ENCODE assay signal across 23 mouse cellular contexts in the genomic region with DNA sequence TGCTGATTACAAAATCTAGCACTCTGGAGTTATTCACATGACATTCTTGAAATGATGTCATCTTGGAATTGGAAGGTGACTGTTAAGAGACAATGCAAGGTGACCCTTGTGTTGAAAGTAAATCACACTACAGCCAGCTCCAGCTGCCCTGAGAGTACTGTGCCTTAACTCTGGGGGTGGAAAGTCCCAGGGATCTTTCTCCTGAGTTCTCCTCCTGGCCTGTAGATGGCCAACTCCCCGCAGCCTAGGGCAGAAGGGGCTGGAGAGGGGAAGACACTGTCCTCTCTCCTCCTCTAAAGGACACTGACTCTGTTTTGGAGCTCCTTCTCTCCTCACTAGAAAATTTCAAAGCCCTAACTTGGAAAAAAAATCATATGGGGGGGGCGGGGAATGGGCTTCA. TPM values are rescaled to one million over a fixed set of nuclear protein-coding genes. Genes with fewer than 3 reads are reported as not detected.
DNase-seq lines count a peak whose midpoint lies in the region; ATAC-seq and TF ChIP-seq lines count a peak whose summit lies in the region.
"Had no signal": no experiment of that assay in that cellular context is flagged by ENCODE, and none has a peak within 500 bp of the region (broad histone marks: within the 10 kb centered on the region; RNA-seq: fewer than 3 reads in every experiment).

No protein-coding gene starts in this region.

- CTCF ChIA-PET in Patski (lab: Charles Lee): interaction anchor here (1.1 kb wide), 1 partner anchor 23 kb away, joined by 3 read pairs; no protein-coding TSS in a partner anchor

- no peaks in the 10 kb centered on the region for H3K4me1 ChIP-seq in heart, postnatal 0 days (ENCODE audit: control insufficient read depth, insufficient read depth)
- H3K4me1 ChIP-seq in liver, postnatal 0 days (ENCODE audit: insufficient read depth): no peaks in the 10 kb centered on the region
- H3K4me1 ChIP-seq: embryonic facial prominence, embryonic 15.5 days; forebrain, embryonic 15.5 days; limb, embryonic 13.5 days; liver, embryonic 15.5 days; midbrain, embryonic 12.5 days; neural tube, embryonic 12.5 days had no signal

- TF ChIP-seq POLR2A in brain, embryonic 14.5 days (IDR thresholded peaks at IDR 0.05; ENCODE audit: borderline replicate concordance, extremely low read depth, insufficient read depth, insufficient read length, poor library complexity, severe bottlenecking): no peak

- 36% methylated on average over 2 of the region's 2 CpGs for WGBS in heart, postnatal 0 days
- 49% methylated on average over 2 of the region's 2 CpGs for WGBS in liver, postnatal 0 days (ENCODE audit: insufficient replicate concordance)

- peak; percentile 18 for DNase-seq in heart, postnatal 0 days (ENCODE audit: low spot score)
- no peak for DNase-seq in heart, adult 18-20 months
- DNase-seq in liver, postnatal 0 days: no peak
- DNase-seq in liver (no peak), Patski (ENCODE audit: low read depth, low spot score) (no peak)
- DNase-seq in brain, embryonic 14.5 days (ENCODE audit: low read depth): no peak
- no peak for DNase-seq in right cerebral cortex, adult 18-20 months
- no peak for DNase-seq in kidney, adult 11 months
- DNase-seq: adrenal gland, adult 2 months; cerebellum, adult 9-10 months; gastrocnemius, postnatal 14 days; kidney, adult 8-10 months; kidney, postnatal 14 days; layer of hippocampus, postnatal 36 days; lung, postnatal 10 days; retina, postnatal 1 day; thymus, postnatal 25 days had no signal

- TF ChIP-seq CTCF in heart, postnatal 0 days (IDR thresholded peaks at IDR 0.05; ENCODE audit: low read depth): peak; percentile 34
- peak; percentile 30 for TF ChIP-seq CTCF in liver, postnatal 0 days (IDR thresholded peaks at IDR 0.05; ENCODE audit: low read depth)
- peak; percentile 13 for TF ChIP-seq CTCF in Patski (IDR thresholded peaks at IDR 0.05)
- TF ChIP-seq CTCF in brain, embryonic 14.5 days (IDR thresholded peaks at IDR 0.05; ENCODE audit: borderline replicate concordance, extremely low read depth, insufficient read depth, insufficient read length): 0 out of 2 replicates have a peak, but pooled peaks have one; percentile 1

- POLR2A ChIA-PET in Patski (lab: Charles Lee): no interaction called here

- no peak overlapping the region for H3K9ac ChIP-seq in heart, postnatal 0 days (replicated peaks; ENCODE audit: low read depth, low read length)
- H3K9ac ChIP-seq in liver, postnatal 0 days (replicated peaks): no peak overlapping the region
- H3K9ac ChIP-seq: embryonic facial prominence, embryonic 15.5 days; forebrain, embryonic 15.5 days; limb, embryonic 13.5 days; liver, embryonic 15.5 days; midbrain, embryonic 12.5 days; neural tube, embryonic 12.5 days had no signal

- no peak overlapping the region for H3K4me2 ChIP-seq in heart, postnatal 0 days (ENCODE audit: low read depth, low read length)
- no peak overlapping the region for H3K4me2 ChIP-seq in liver, postnatal 0 days (ENCODE audit: low read depth, low read length)
- H3K4me2 ChIP-seq: embryonic facial prominence, embryonic 15.5 days; forebrain, embryonic 15.5 days; limb, embryonic 13.5 days; liver, embryonic 15.5 days; midbrain, embryonic 12.5 days; neural tube, embryonic 12.5 days had no signal

- H3K27ac ChIP-seq in heart, postnatal 0 days (ENCODE audit: low read depth): no peak overlapping the region
- H3K27ac ChIP-seq in liver, postnatal 0 days (ENCODE audit: low read depth): no peak overlapping the region
- H3K27ac ChIP-seq: embryonic facial prominence, embryonic 15.5 days; forebrain, embryonic 15.5 days; limb, embryonic 13.5 days; liver, embryonic 15.5 days; midbrain, embryonic 12.5 days; neural tube, embryonic 12.5 days had no signal

- H3K27me3 ChIP-seq in heart, postnatal 0 days (ENCODE audit: control insufficient read depth, insufficient read depth, low read length): no peaks in the 10 kb centered on the region
- H3K27me3 ChIP-seq in liver, postnatal 0 days (ENCODE audit: insufficient read depth, low read length): no peaks in the 10 kb centered on the region
- H3K27me3 ChIP-seq in Patski: no peaks in the 10 kb centered on the region
- H3K27me3 ChIP-seq: embryonic facial prominence, embryonic 15.5 days; forebrain, embryonic 15.5 days; limb, embryonic 13.5 days; liver, embryonic 15.5 days; midbrain, embryonic 12.5 days; neural tube, embryonic 12.5 days had no signal

- ATAC-seq in heart, postnatal 0 days (ENCODE audit: insufficient read depth, low read depth): no peak
- ATAC-seq in liver, postnatal 0 days: no peak
- ATAC-seq in Patski: no peak
- ATAC-seq: forebrain, embryonic 15.5 days had no signal

- no peak for TF ChIP-seq EP300 in heart, postnatal 0 days (IDR thresholded peaks at IDR 0.05; ENCODE audit: low read depth)
- no peak for TF ChIP-seq EP300 in liver, postnatal 0 days (IDR thresholded peaks at IDR 0.05; ENCODE audit: low read depth)

- no peaks in the 10 kb centered on the region for H3K9me3 ChIP-seq in heart, postnatal 0 days (replicated peaks; ENCODE audit: control insufficient read depth, low read length)
- H3K9me3 ChIP-seq in liver, postnatal 0 days (ENCODE audit: low read length): no peaks in the 10 kb centered on the region
- H3K9me3 ChIP-seq: embryonic facial prominence, embryonic 15.5 days; forebrain, embryonic 15.5 days; limb, embryonic 13.5 days; liver, embryonic 15.5 days; midbrain, embryonic 12.5 days; neural tube, embryonic 12.5 days had no signal

- no peak overlapping the region for H3K4me3 ChIP-seq in heart, postnatal 0 days (ENCODE audit: low read depth, low read length)
- H3K4me3 ChIP-seq in liver, postnatal 0 days (ENCODE audit: low read depth, low read length): no peak overlapping the region
- H3K4me3 ChIP-seq: embryonic facial prominence, embryonic 15.5 days; forebrain, embryonic 15.5 days; limb, embryonic 13.5 days; liver, embryonic 15.5 days; midbrain, embryonic 12.5 days; neural tube, embryonic 12.5 days had no signal

- H3K36me3 ChIP-seq in heart, postnatal 0 days (replicated peaks; ENCODE audit: control insufficient read depth, insufficient read depth, low read length): no peaks in the 10 kb centered on the region
- H3K36me3 ChIP-seq in liver, postnatal 0 days (replicated peaks; ENCODE audit: insufficient read depth, low read length): no peaks in the 10 kb centered on the region
- H3K36me3 ChIP-seq: embryonic facial prominence, embryonic 15.5 days; limb, embryonic 13.5 days; liver, embryonic 15.5 days; midbrain, embryonic 12.5 days; neural tube, embryonic 12.5 days had no signal

- in situ Hi-C loops in Patski (cut with MboI; ENCODE audit: low pct_unique_long_range_greater_than_20kb): no loop called here

RNA-seq across cellular contexts. Expression of gene Enpp5, which starts 12.9 kb away (rescaled TPM):
- total RNA-seq in heart, postnatal 0 days (2014; rRNA removed; ENCODE audit: low replicate concordance): 7.3 and 13.4 TPM in 2 replicates
- 11.3 and 11.9 TPM in 2 replicates for polyA plus RNA-seq in heart, postnatal 0 days (2015; fragmentation: Nextera tagmentation; extraction: Ambion mirVana)
- total RNA-seq in heart, adult 18-20 months (2021): 10 to 100 TPM; 15.6 to 17.7 TPM
- 7.0 and 7.7 TPM in 2 replicates for polyA plus RNA-seq in liver, postnatal 0 days (2015; fragmentation: Nextera tagmentation; extraction: Ambion mirVana)
- 131 TPM for polyA plus RNA-seq in Patski (2021)
- 61.1 and 76.1 TPM in 2 replicates for polyA plus RNA-seq in brain, embryonic 14.5 days (2012; rRNA removed)

RNA-seq across cellular contexts. Expression of gene Enpp4, which starts 14.1 kb away (rescaled TPM):
- total RNA-seq in heart, postnatal 0 days (2014; rRNA removed; ENCODE audit: low replicate concordance): 9.0 and 9.3 TPM in 2 replicates
- 9.0 and 9.3 TPM in 2 replicates for polyA plus RNA-seq in heart, postnatal 0 days (2015; fragmentation: Nextera tagmentation; extraction: Ambion mirVana)
- total RNA-seq in heart, adult 18-20 months (2021): 10 to 100 TPM; 26.2 to 26.4 TPM
- 5.5 and 5.8 TPM in 2 replicates for polyA plus RNA-seq in liver, postnatal 0 days (2015; fragmentation: Nextera tagmentation; extraction: Ambion mirVana)
- polyA plus RNA-seq in Patski (2021): 18.2 TPM
- 3.3 and 3.7 TPM in 2 replicates for polyA plus RNA-seq in brain, embryonic 14.5 days (2012; rRNA removed)
